Mouse (Mus musculus) hindbrain, embryonic 13.5 days (tissue): ENCODE measurements around the gene Eif4g1. TPM values are rescaled to one million over a fixed set of nuclear protein-coding genes. Genes with fewer than 3 reads are reported as not detected.
"Not testable (repeated sequence)": the region's sequence is repeated elsewhere in the genome, so short reads cannot be mapped to it uniquely, and the experiment has no call there.

ENCODE experiments used
- ATAC-seq: fragments of 200-750 bp; cut with Nextera tagmentation; 2 replicates; pipeline ENCODE4 v1.8.0; 2017; ENCODE audit warnings: moderate TSS enrichment; ENCODE audit not compliant: low FRiP score
- H3K27ac ChIP-seq: fragments of 300-500 bp; sonication (generic); 2 replicates; pipeline ENCODE4 v1.5.1; 2015; ENCODE audit warnings: inconsistent platforms, mild to moderate bottlenecking, moderate library complexity
- H3K27me3 ChIP-seq: fragments of 300-500 bp; sonication (generic); 2 replicates; pipeline ENCODE4 v1.6.1; 2015; ENCODE audit warnings: mild to moderate bottlenecking, inconsistent platforms
- H3K36me3 ChIP-seq: fragments of 300-500 bp; sonication (generic); 2 replicates; pipeline ENCODE4 v1.6.1; 2015; ENCODE audit warnings: mild to moderate bottlenecking, inconsistent platforms
- H3K4me1 ChIP-seq: fragments of 300-500 bp; sonication (generic); replicated peaks from 2 replicates; pipeline ENCODE4 v1.6.1; 2015; ENCODE audit warnings: inconsistent platforms
- H3K4me2 ChIP-seq: fragments of 300-500 bp; sonication (generic); 2 replicates; pipeline ENCODE4 v1.6.1; 2015; ENCODE audit warnings: inconsistent platforms, mild to moderate bottlenecking, moderate library complexity
- H3K4me3 ChIP-seq: fragments of 300-500 bp; sonication (generic); 2 replicates; pipeline ENCODE4 v1.5.1; 2015; ENCODE audit warnings: mild to moderate bottlenecking, inconsistent platforms
- H3K9ac ChIP-seq: fragments of 300-500 bp; sonication (generic); 2 replicates; pipeline ENCODE4 v1.6.1; 2015; ENCODE audit warnings: mild to moderate bottlenecking, inconsistent platforms
- H3K9me3 ChIP-seq: fragments of 300-500 bp; sonication (generic); 2 replicates; pipeline ENCODE4 v1.6.1; 2016; ENCODE audit warnings: inconsistent platforms
- WGBS: fragments of 180-500 bp; shearing (Covaris S2); methylation state at CpG from one replicate; pipeline ENCODE4 v1.1.7; 2015; 5-methylcytosine and 5-hydroxymethylcytosine counted together
- polyA plus RNA-seq: library from polyadenylated mRNA; unstranded; fragments of >200 nt; fragmentation: Nextera tagmentation; extraction: Ambion mirVana; gene quantifications from 2 replicates; pipeline ENCODE4 v1.2.1, GENCODE M21; 2015

The Eif4g1 gene
- polyA plus RNA-seq = 150 and 151 TPM in 2 replicates

DNA sequence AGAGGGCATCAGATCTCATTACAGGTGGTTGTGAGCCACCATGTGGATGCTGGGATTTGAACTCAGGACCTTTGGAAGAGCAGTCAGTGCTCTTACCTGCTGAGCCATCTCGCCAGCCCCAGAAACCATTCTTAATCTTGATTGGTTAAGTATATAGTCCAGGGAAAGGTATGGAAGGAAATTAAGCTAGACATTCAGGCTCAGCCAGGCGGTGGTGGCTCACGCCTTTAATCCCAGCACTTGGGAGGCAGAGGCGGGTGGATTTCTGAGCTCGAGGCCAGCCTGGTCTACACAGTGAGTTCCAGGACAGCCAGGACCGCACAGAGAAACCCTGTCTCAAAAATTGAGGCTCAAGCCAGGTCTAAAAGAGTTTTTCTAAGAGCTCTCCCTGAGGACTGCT, at the start of gene Eif4g1:
TSS of gene Eif4g1 (plus strand) at position 301 of the 400 bp plus-strand sequence.
- not testable (repeated sequence) for H3K4me2 ChIP-seq, H3K27me3 ChIP-seq, H3K4me1 ChIP-seq, ATAC-seq, H3K9ac ChIP-seq, H3K27ac ChIP-seq, H3K9me3 ChIP-seq, H3K4me3 ChIP-seq
- WGBS = 99% methylated on average over 5 of the region's 6 CpGs
- peaks cover 22% of the 10 kb centered on the region for H3K36me3 ChIP-seq

DNA sequence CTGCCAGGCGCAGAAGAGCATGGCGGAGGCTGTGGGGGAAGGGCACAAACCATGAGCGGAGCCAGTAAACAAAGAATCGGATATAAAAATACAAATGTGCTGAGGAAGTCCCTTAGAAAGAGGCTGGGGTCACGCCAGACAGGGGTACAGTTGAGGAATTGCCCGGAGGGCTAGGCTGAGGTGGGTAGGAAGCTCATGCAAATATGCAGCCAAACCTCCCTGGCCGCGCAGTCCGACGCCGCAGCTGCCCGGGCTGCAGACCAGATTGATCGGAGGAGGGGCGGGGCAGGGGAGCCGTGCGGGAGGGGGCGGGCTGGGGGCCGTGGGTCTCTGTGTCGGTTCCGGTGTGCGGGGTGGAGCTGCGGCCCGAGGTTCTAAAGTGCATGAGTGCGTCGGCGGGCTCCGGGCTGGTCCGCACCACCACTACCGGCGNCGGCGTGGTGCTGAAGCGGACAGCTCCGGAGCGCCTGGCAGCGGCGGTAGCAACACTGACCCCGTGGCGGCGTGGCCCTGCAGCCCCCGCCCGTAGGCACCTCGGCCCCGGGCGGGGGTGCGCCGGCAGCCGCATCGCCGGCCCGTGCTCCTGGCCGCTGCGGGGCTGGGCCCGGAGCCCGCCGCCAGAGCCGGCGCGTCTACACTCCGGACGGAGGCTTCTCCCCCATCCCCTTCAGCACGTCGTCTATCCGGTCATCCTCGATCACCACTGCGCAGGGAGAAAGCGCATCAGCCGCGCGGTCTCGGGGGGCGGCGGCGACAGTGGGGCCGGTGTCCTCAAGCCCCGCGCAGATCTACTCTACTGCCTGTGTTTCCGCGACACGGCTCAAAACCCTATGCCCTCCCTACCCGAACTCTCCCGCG, 48.3 kb upstream of the Eif4g1 start:
- 1% methylated on average over 81 of the region's 83 CpGs for WGBS
- Histone ChIP-seq H3K9me3 (no peaks in the 10 kb centered on the region), H3K36me3 (peaks cover 18% of the 10 kb centered on the region), H3K9ac (peak overlapping the region; percentile 95), H3K27ac (peak overlapping the region; percentile 97), H3K4me3 (peak overlapping the region; percentile 89), H3K27me3 (no peaks in the 10 kb centered on the region), H3K4me1 (peaks cover 34% of the 10 kb centered on the region), H3K4me2 (peak overlapping the region; percentile 90)
- ATAC-seq = peak; percentile 31

- WGBS = under 1% methylated on average over 9 of the region's 9 CpGs
- Histone ChIP-seq H3K27ac (peak overlapping the region; percentile 97), H3K27me3 (no peaks in the 10 kb centered on the region), H3K4me1 (peaks cover 34% of the 10 kb centered on the region), H3K9me3 (no peaks in the 10 kb centered on the region), H3K36me3 (peaks cover 18% of the 10 kb centered on the region), H3K4me3 (peak overlapping the region; percentile 89), H3K4me2 (peak overlapping the region; percentile 90), H3K9ac (peak overlapping the region; percentile 95)
- ATAC-seq = peak; percentile 15
Measured at GRCm38 (mm10) chr16:20620399-20620735, 47.7 kb upstream of the Eif4g1 start.

GRCm38 (mm10) chr16:20620751-20621190, 47.3 kb upstream of the Eif4g1 start:
- H3K27me3 ChIP-seq = no peaks in the 10 kb centered on the region
- under 1% methylated on average over 32 of the region's 32 CpGs for WGBS
- no peaks in the 10 kb centered on the region for H3K9me3 ChIP-seq
- peak; percentile 16 for ATAC-seq
- H3K4me1 ChIP-seq = peaks cover 34% of the 10 kb centered on the region
- H3K9ac ChIP-seq = peak overlapping the region; percentile 95
- peaks cover 18% of the 10 kb centered on the region for H3K36me3 ChIP-seq
- H3K4me2 ChIP-seq = peak overlapping the region; percentile 90
- H3K4me3 ChIP-seq = peak overlapping the region; percentile 89
- H3K27ac ChIP-seq = peak overlapping the region; percentile 97

GRCm38 (mm10) chr16:20621191-20621990, 46.7 kb upstream of the Eif4g1 start, which contains the start of gene Camk2n2:
Camk2n2 (minus strand) TSS chr16:20621287.
- peak within 1 kb of the TSS; percentile 90 for H3K4me2 ChIP-seq
- H3K9me3 ChIP-seq = no peaks in the 10 kb centered on the region
- ATAC-seq = peak; percentile 52
- H3K27ac ChIP-seq = peak within 1 kb of the TSS; percentile 97
- H3K27me3 ChIP-seq = no peaks in the 10 kb centered on the region
- under 1% methylated on average over 66 of the region's 92 CpGs for WGBS
- H3K9ac ChIP-seq = peak within 1 kb of the TSS; percentile 95
- H3K4me1 ChIP-seq = peaks cover 34% of the 10 kb centered on the region
- H3K4me3 ChIP-seq = peak within 1 kb of the TSS; percentile 89
- peaks cover 14% of the 10 kb centered on the region for H3K36me3 ChIP-seq

GRCm38 (mm10) chr16:20621991-20622685, 46.0 kb upstream of the Eif4g1 start:
- H3K36me3 ChIP-seq = peaks cover 9% of the 10 kb centered on the region
- no peaks in the 10 kb centered on the region for H3K9me3 ChIP-seq
- H3K4me2 ChIP-seq = peak overlapping the region; percentile 90
- no peaks in the 10 kb centered on the region for H3K27me3 ChIP-seq
- peak overlapping the region; percentile 89 for H3K4me3 ChIP-seq
- peak overlapping the region; percentile 97 for H3K27ac ChIP-seq
- WGBS = under 1% methylated on average over 31 of the region's 37 CpGs
- peak overlapping the region; percentile 95 for H3K9ac ChIP-seq
- H3K4me1 ChIP-seq = peaks cover 34% of the 10 kb centered on the region
- ATAC-seq = peak; percentile 60

GRCm38 (mm10) chr16:20623211-20623610, 44.9 kb upstream of the Eif4g1 start:
- Histone ChIP-seq H3K4me2 (peak overlapping the region; percentile 90; the same call in 1 of the 2 replicates), H3K9me3 (no peaks in the 10 kb centered on the region), H3K9ac (0 out of 2 replicates have a peak overlapping the region, but pooled peaks have one; percentile 95), H3K36me3 (no peaks in the 10 kb centered on the region), H3K4me1 (peaks cover 33% of the 10 kb centered on the region), H3K27me3 (no peaks in the 10 kb centered on the region), H3K27ac (peak overlapping the region; percentile 97; the same call in 1 of the 2 replicates), H3K4me3 (no peak overlapping the region)
- ATAC-seq = no peak
- 47% methylated on average over 2 of the region's 2 CpGs for WGBS

- Histone ChIP-seq H3K27me3 (no peaks in the 10 kb centered on the region), H3K36me3 (peaks cover 8% of the 10 kb centered on the region), H3K4me1 (peaks cover 21% of the 10 kb centered on the region), H3K4me2 (peak overlapping the region; percentile 90), H3K4me3 (peak overlapping the region; percentile 67; the same call in 1 of the 2 replicates), H3K9ac (0 out of 2 replicates have a peak overlapping the region, but pooled peaks have one; percentile 84), H3K27ac (peak overlapping the region; percentile 35; the same call in 1 of the 2 replicates), H3K9me3 (no peaks in the 10 kb centered on the region)
- ATAC-seq = no peak
- WGBS = 52% methylated on average over 11 of the region's 11 CpGs
Measured at GRCm38 (mm10) chr16:20628871-20629391, 39.2 kb upstream of the Eif4g1 start.

DNA sequence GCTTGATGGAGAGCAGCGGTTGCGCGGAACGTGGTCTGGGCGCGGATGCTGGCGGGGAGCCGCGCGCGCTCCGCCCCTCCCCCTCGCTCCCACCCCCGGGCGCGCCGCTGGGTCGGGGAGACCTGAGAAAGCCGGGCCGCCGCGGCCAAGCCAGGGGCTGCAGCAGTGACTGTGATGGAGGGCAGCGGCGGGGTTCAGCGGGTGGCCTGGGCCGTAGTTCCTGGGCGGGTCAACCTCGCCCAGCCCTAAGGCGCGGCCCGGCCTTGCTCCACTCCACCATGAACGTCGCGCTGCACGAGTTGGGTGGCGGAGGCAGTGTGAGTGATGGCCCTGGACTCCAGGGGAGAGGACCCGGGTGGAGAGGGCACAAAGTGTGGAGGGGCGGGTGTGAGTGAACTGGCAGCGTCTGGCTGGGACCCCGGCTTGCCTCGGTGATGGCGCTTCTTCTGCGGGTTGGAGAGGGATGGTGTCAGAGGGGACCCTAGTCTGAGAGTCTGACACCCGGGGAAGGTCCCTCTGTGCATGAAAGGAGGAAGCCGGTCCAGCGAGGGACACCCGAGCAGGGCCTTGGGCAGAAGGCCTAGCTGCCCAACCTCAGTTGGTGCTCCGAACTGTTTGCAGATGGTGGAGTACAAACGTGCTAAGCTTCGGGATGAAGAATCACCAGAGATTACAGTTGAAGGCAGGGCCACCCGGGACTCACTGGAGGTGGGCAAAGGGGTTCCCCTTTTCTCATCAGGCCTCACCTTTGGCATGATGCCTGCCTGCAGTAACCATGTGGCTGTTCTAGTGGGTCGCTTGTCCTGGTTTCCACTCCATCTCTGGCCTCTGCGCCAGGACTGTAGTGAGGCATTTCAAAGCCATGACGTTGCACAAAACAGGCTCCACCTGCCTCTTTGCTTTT, 38.1 kb upstream of the Eif4g1 start, which contains the start of gene Ece2:
TSS of gene Ece2 (plus strand) at position 98 of the 904 bp plus-strand sequence.
- H3K36me3 ChIP-seq = peaks cover 8% of the 10 kb centered on the region
- peak within 1 kb of the TSS; percentile 67 for H3K4me3 ChIP-seq
- H3K9me3 ChIP-seq = no peaks in the 10 kb centered on the region
- ATAC-seq = peak; percentile 67
- H3K4me1 ChIP-seq = peaks cover 21% of the 10 kb centered on the region
- H3K4me2 ChIP-seq = peak within 1 kb of the TSS; percentile 90
- peak within 1 kb of the TSS; percentile 84 for H3K9ac ChIP-seq
- 7% methylated on average over 49 of the region's 54 CpGs for WGBS
- peak within 1 kb of the TSS; percentile 66 for H3K27ac ChIP-seq
- no peaks in the 10 kb centered on the region for H3K27me3 ChIP-seq

- no peak overlapping the region for H3K27ac ChIP-seq
- no peak overlapping the region for H3K4me3 ChIP-seq
- H3K4me2 ChIP-seq = no peak overlapping the region
- no peaks in the 10 kb centered on the region for H3K27me3 ChIP-seq
- H3K9ac ChIP-seq = no peak overlapping the region
- peaks cover 17% of the 10 kb centered on the region for H3K36me3 ChIP-seq
- H3K4me1 ChIP-seq = 0 out of 2 replicates have a peak, but pooled peaks cover 7% of the 10 kb centered on the region
- no peak for ATAC-seq
- H3K9me3 ChIP-seq = no peaks in the 10 kb centered on the region
- WGBS = 82% methylated on average over 8 of the region's 8 CpGs
Measured at GRCm38 (mm10) chr16:20637410-20637809, 30.7 kb upstream of the Eif4g1 start.
